Mouse (Mus musculus) layer of hippocampus, adult 9-11 months (tissue): ENCODE data around the gene Brd3.
"Not testable (repeated sequence)": the region's sequence is repeated elsewhere in the genome, so short reads cannot be mapped to it uniquely, and the experiment has no call there.

Experiments
- DNase-seq: peaks from one replicate; pipeline ENCODE4 v3.0.0; 2022

Gene Brd3

GRCm38 (mm10) chr2:27506658-27507057, 804 bp downstream of the Brd3 start:
- not testable (repeated sequence) for DNase-seq

GRCm38 (mm10) chr2:27505539-27505938, 1.9 kb downstream of the Brd3 start:
- DNase-seq = no peak

GRCm38 (mm10) chr2:27504113-27504885, 3.2 kb downstream of the Brd3 start:
- no peak for DNase-seq

- DNase-seq = no peak
Measured at GRCm38 (mm10) chr2:27496391-27497028, 11.0 kb downstream of the Brd3 start.

GRCm38 (mm10) chr2:27493971-27494370, 13.5 kb downstream of the Brd3 start:
- DNase-seq = no peak

- DNase-seq = no peak
Measured at GRCm38 (mm10) chr2:27490939-27491338, 16.5 kb downstream of the Brd3 start.

GRCm38 (mm10) chr2:27488362-27488761, 19.1 kb downstream of the Brd3 start:
- DNase-seq = no peak

GRCm38 (mm10) chr2:27487336-27488049, 20.0 kb downstream of the Brd3 start:
- DNase-seq = no peak

- no peak for DNase-seq
Measured at GRCm38 (mm10) chr2:27486725-27487124, 20.7 kb downstream of the Brd3 start.

GRCm38 (mm10) chr2:27482265-27482861, 25.1 kb downstream of the Brd3 start:
- no peak for DNase-seq

GRCm38 (mm10) chr2:27480367-27480766, 27.1 kb downstream of the Brd3 start:
- DNase-seq = no peak

GRCm38 (mm10) chr2:27479821-27480220, 27.6 kb downstream of the Brd3 start:
- DNase-seq = no peak

- DNase-seq = no peak
Measured at GRCm38 (mm10) chr2:27476303-27477192, 30.9 kb downstream of the Brd3 start.

GRCm38 (mm10) chr2:27475495-27476302, 31.8 kb downstream of the Brd3 start:
- peak; percentile 96 for DNase-seq

GRCm38 (mm10) chr2:27474621-27475484, 32.6 kb downstream of the Brd3 start:
- DNase-seq = no peak

- DNase-seq = no peak
Measured at GRCm38 (mm10) chr2:27473911-27474310, 33.6 kb downstream of the Brd3 start.

- DNase-seq = no peak
Measured at GRCm38 (mm10) chr2:27473061-27473765, 34.2 kb downstream of the Brd3 start.

GRCm38 (mm10) chr2:27471170-27471584, 36.3 kb downstream of the Brd3 start:
- DNase-seq = no peak

- no peak for DNase-seq
Measured at GRCm38 (mm10) chr2:27470535-27470934, 36.9 kb downstream of the Brd3 start.

- no peak for DNase-seq
Measured at GRCm38 (mm10) chr2:27469991-27470355, 37.5 kb downstream of the Brd3 start.
